Mouse (Mus musculus) C2C12 (cell line): ENCODE measurements around the gene D430041D05Rik. TPM values are rescaled to one million over a fixed set of nuclear protein-coding genes. Genes with fewer than 3 reads are reported as not detected.

ENCODE experiments used
- H3K27me3 ChIP-seq: one replicate; pipeline ENCODE4 v1.6.1; 2011; ENCODE audit not compliant: control insufficient read depth, insufficient read depth, insufficient read length
- H3K36me3 ChIP-seq: one replicate; pipeline ENCODE4 v1.6.1; 2011; ENCODE audit not compliant: control insufficient read depth, insufficient read depth
- H3K4me3 ChIP-seq: one replicate; pipeline ENCODE4 v1.5.1; 2011; ENCODE audit warnings: mild to moderate bottlenecking, control low read depth; ENCODE audit not compliant: poor library complexity, insufficient read depth, severe bottlenecking
- H3K79me2 ChIP-seq: one replicate; pipeline ENCODE4 v1.6.1; 2011; ENCODE audit not compliant: control insufficient read depth, insufficient read depth
- H3K79me3 ChIP-seq: one replicate; pipeline ENCODE4 v1.6.1; 2011; ENCODE audit warnings: low read depth, control low read depth
- H3ac ChIP-seq: one replicate; pipeline ENCODE3; 2011; ENCODE audit warnings: low read depth; ENCODE audit not compliant: control insufficient read depth, insufficient read length
- CEBPB ChIP-seq: IDR thresholded peaks from one replicate; pipeline ENCODE4 v1.6.1; 2011; ENCODE audit warnings: low read depth, mild to moderate bottlenecking, control low read depth, moderate library complexity
- CTCF ChIP-seq: IDR thresholded peaks from one replicate; pipeline ENCODE4 v1.5.1; 2011; ENCODE audit not compliant: control insufficient read depth, insufficient read depth, insufficient read length
- FOSL1 ChIP-seq: IDR thresholded peaks from one replicate; pipeline ENCODE4 v1.8.0; 2011; ENCODE audit warnings: mild to moderate bottlenecking, low read length; ENCODE audit not compliant: poor library complexity, insufficient read depth, severe bottlenecking
- MAX ChIP-seq: IDR thresholded peaks from one replicate; pipeline ENCODE4 v1.6.1; 2011; ENCODE audit warnings: mild to moderate bottlenecking, control low read depth
- MYOD1 ChIP-seq: IDR thresholded peaks from one replicate; pipeline ENCODE4 v1.6.1; 2011; ENCODE audit warnings: low read depth; ENCODE audit not compliant: control insufficient read depth, insufficient read length
- MYOG ChIP-seq: IDR thresholded peaks from one replicate; pipeline ENCODE4 v1.6.1; 2011; ENCODE audit not compliant: control insufficient read depth, insufficient read length; ENCODE audit errors: extremely low read depth
- USF1 ChIP-seq: IDR thresholded peaks from one replicate; pipeline ENCODE4 v1.6.1; 2011; ENCODE audit warnings: low read depth, mild to moderate bottlenecking, control low read depth, moderate library complexity
- polyA plus RNA-seq: library from polyadenylated mRNA; unstranded; fragments of >200 nt; fragmentation: generic; extraction: Trizol; gene quantifications from one replicate; pipeline ENCODE4 v1.2.1, GENCODE M21; 2012; ENCODE audit warnings: missing spikeins

Gene D430041D05Rik
- polyA plus RNA-seq, 1 experiment = 0.05 TPM

- Histone ChIP-seq H3K36me3 (no peaks in the 10 kb centered on the region), H3ac (no peak overlapping the region), H3K79me3 (no peaks in the 10 kb centered on the region), H3K79me2 (no peaks in the 10 kb centered on the region), H3K4me3 (no peak overlapping the region), H3K27me3 (no peaks in the 10 kb centered on the region)
- TF ChIP-seq MYOG = no peak
- no peak for TF ChIP-seq CEBPB
- TF ChIP-seq FOSL1 = no peak
- TF ChIP-seq CTCF = no peak
- no peak for TF ChIP-seq MAX
Measured at GRCm38 (mm10) chr2:104372156-104372555, 38.7 kb downstream of the D430041D05Rik start.

- H3K36me3 ChIP-seq = no peaks in the 10 kb centered on the region
- TF ChIP-seq MYOG (no peak), MAX (no peak), CEBPB (no peak), USF1 (no peak), FOSL1 (no peak), CTCF (no peak), MYOD1 (no peak)
- no peak overlapping the region for H3ac ChIP-seq
- H3K79me2 ChIP-seq = no peaks in the 10 kb centered on the region
- no peak overlapping the region for H3K4me3 ChIP-seq
- H3K79me3 ChIP-seq = no peaks in the 10 kb centered on the region
- no peaks in the 10 kb centered on the region for H3K27me3 ChIP-seq
Measured at GRCm38 (mm10) chr2:104371606-104372130, 39.1 kb downstream of the D430041D05Rik start.

GRCm38 (mm10) chr2:104367836-104368298, 42.9 kb downstream of the D430041D05Rik start:
- Histone ChIP-seq H3K79me3 (no peaks in the 10 kb centered on the region), H3ac (no peak overlapping the region), H3K79me2 (no peaks in the 10 kb centered on the region), H3K36me3 (no peaks in the 10 kb centered on the region), H3K4me3 (no peak overlapping the region), H3K27me3 (no peaks in the 10 kb centered on the region)
- TF ChIP-seq CTCF = no peak
- no peak for TF ChIP-seq MYOD1
- TF ChIP-seq USF1 = no peak
- no peak for TF ChIP-seq MYOG
- TF ChIP-seq MAX = no peak
- no peak for TF ChIP-seq FOSL1
- TF ChIP-seq CEBPB = no peak

- Histone ChIP-seq H3K27me3 (no peaks in the 10 kb centered on the region), H3K79me3 (no peaks in the 10 kb centered on the region), H3K79me2 (no peaks in the 10 kb centered on the region), H3K4me3 (no peak overlapping the region), H3K36me3 (no peaks in the 10 kb centered on the region), H3ac (no peak overlapping the region)
- no peak for TF ChIP-seq USF1
- TF ChIP-seq MAX = no peak
- TF ChIP-seq FOSL1 = no peak
- no peak for TF ChIP-seq MYOD1
- TF ChIP-seq CTCF = no peak
- TF ChIP-seq MYOG = no peak
- no peak for TF ChIP-seq CEBPB
Measured at GRCm38 (mm10) chr2:104367291-104367690, 43.5 kb downstream of the D430041D05Rik start.

GRCm38 (mm10) chr2:104359305-104359704, 51.5 kb downstream of the D430041D05Rik start:
- Histone ChIP-seq H3K79me2 (no peaks in the 10 kb centered on the region), H3ac (no peak overlapping the region), H3K36me3 (no peaks in the 10 kb centered on the region), H3K27me3 (no peaks in the 10 kb centered on the region), H3K79me3 (no peaks in the 10 kb centered on the region), H3K4me3 (no peak overlapping the region)
- TF ChIP-seq CEBPB = no peak
- TF ChIP-seq MYOD1 = no peak
- TF ChIP-seq MAX = no peak

GRCm38 (mm10) chr2:104358881-104359280, 51.9 kb downstream of the D430041D05Rik start:
- TF ChIP-seq MAX (no peak), CEBPB (no peak), MYOG (no peak), USF1 (no peak), MYOD1 (no peak), CTCF (no peak), FOSL1 (no peak)
- Histone ChIP-seq H3K36me3 (no peaks in the 10 kb centered on the region), H3K4me3 (no peak overlapping the region), H3K79me3 (no peaks in the 10 kb centered on the region), H3ac (no peak overlapping the region), H3K79me2 (no peaks in the 10 kb centered on the region), H3K27me3 (no peaks in the 10 kb centered on the region)
